Mouse (Mus musculus) brain, embryonic 14.5 days (tissue): ENCODE measurements at regions not wholly inside any gene's neighbourhood (a gene's known extent, or its start where the extent isn't known, plus 50 kb on each side); places are given as distances from the start of the nearest gene placed in this dataset.

Experiments used
- DNase-seq: peaks from one replicate; pipeline ENCODE4 v3.0.0-alpha.2; 2011; ENCODE audit warnings: low read depth
- CTCF ChIP-seq: fragments of 200-500 bp; IDR thresholded peaks from 2 replicates; pipeline ENCODE4 v1.5.1; 2012; ENCODE audit warnings: inconsistent platforms, mild to moderate bottlenecking, moderate library complexity, borderline replicate concordance; ENCODE audit not compliant: insufficient read depth, insufficient read length; ENCODE audit errors: extremely low read depth
- POLR2A ChIP-seq: fragments of 200-500 bp; IDR thresholded peaks from 2 replicates; pipeline ENCODE4 v1.6.1; 2012; ENCODE audit warnings: mild to moderate bottlenecking, inconsistent platforms, borderline replicate concordance; ENCODE audit not compliant: poor library complexity, insufficient read depth, insufficient read length, severe bottlenecking; ENCODE audit errors: extremely low read depth

DNA sequence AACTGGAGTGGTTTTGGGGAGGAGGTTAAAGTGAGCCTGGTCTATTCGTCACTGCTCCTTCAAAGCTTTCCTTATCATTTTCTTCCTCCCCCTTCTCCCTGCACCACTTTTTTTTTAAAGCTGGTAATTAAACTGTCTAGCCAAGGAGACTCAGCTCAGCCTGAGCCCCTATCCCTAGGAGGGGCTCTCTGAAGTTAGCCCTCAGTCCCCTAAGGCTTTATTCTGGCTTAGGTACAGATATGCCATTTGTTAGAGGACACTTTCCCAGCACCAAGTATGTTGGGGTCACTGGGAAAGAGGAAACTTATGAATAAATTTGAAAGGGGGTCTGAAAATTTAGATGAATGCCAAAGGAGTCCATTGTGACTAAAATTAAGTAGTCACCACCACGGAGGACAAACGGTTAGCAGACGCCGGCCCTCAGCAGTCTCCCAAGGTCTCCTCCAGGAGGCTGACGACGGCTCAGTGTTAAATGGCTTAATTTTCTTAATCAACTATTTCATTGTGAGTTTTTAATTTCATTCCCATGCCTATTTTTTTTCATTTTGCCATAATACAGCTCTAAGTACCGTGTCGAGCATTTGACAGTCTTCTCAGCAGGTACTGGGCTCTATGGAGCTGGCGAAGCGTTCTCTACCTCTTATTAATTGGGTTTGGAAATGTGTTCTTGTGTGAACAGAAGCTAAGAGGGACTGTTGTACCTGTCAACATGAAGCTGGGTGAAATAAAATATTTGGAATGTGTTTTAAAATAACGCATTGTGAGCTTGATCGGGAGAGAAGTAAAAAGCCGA, 370.6 kb upstream of the Cited2 start:
- TF ChIP-seq POLR2A = no peak
- TF ChIP-seq CTCF = no peak
- DNase-seq = peak; percentile 44

DNA sequence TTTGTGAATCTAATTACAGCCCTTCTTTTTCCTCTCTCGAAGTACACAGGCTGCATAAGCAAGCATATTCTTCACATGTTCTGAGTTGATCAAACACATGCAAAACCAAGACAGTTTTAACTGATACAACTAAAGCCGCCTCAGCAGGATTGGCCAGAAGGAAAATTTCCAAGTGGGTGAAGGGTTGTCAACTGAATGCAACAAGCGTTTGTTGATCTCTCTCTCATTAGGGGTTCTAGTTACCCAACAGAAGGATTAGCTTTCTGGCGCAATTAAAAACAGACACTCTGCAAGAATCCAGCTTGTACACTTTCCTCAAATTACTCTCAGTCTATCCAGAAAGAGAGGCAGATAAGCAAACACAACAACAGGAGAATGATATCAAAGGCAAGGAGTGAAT, 367.5 kb upstream of the Cited2 start:
- no peak for TF ChIP-seq POLR2A
- no peak for TF ChIP-seq CTCF
- DNase-seq = peak; percentile 65

DNA sequence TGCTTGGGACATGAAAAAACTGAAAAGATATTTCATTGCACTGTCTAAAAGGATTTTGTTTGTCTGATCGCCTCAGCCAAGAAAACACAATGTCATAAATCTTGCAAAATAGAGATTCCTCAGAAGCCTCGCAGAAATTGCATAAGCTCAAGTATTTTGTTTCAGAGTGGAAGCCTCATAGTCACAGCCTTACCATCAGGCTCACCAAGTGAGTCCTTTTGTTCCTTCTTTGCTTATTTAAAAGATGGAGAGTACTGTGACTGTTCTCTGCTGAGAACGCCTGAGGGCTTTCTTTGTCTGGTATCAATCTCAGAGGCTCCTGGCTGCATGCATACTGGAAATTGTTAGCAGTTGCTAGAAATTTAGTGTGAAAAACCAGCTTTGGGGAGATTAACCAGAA, 367.0 kb upstream of the Cited2 start:
- peak; percentile 62 for DNase-seq
- TF ChIP-seq POLR2A (no peak), CTCF (no peak)

DNA sequence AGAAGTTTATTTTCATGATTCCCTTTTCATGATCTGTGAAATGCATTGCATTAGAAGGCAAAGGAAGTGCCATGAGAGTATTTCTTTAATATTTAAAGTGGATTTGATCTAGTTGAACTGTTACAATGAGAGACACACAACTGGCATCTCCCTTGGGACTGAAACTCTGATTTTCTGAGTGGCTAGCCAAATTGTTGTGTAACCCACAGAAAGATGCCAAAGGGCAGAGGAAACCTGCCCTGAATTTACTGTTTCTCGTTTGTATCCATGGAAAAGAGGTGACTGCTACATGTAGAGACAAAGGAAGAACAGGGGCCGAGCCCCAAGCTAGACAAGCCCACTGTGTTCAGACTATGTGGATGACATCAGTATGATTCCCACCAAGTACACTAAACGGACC, 360.4 kb upstream of the Cited2 start:
- no peak for DNase-seq
- TF ChIP-seq POLR2A (no peak), CTCF (no peak)

DNA sequence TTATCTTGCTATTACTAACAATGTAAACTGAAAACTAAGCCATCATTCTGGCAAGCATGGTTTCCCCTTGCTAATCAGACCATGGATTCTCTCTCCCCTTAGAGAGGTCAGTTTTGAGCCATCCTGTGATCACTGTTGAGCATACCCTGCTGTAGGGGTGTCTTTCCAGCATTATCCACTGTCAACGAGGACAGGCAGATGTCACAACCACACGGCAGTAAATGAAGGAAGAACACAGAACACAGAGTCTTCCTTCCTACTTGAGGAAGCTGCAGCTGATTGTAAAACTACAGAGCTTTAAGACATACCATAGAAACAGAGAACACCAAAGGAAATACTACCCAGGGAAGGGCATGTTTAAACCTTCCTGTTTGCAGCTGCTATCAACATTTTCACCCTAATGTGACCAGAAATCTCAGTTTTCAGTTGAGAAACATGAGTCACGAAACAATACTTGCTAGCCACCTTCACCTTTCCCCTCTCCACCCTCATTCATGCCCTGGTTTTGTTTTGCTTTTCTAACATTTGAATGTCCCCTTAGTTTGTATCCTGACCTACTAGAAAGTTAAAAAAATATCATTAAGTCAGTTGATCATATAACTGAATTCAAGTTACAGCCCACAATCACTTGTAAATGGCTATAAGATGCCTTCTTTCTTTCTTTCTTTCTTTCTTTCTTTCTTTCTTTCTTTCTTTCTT, 356.8 kb upstream of the Cited2 start:
- no peak for DNase-seq
- TF ChIP-seq POLR2A (no peak), CTCF (no peak)

DNA sequence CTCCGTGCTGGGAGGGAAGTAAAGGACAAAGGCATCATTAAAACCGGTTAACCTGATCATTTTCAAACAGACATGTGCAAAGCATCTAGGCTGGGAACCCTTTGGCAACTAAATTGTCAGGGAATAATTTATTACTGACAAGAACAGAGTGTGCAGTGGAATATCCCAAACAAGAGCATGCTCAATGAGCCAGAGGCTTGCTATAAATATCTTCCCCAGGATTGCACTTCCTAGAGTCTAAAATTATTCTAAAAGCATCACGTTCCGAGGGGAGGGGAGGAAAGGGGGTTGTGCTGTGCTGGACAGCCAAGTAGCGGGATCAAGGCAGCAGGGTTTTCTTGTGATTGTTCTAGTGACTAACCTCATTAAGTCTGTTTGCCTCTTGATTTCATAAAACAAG, 356.0 kb upstream of the Cited2 start:
- no peak for TF ChIP-seq POLR2A
- TF ChIP-seq CTCF = no peak
- peak; percentile 63 for DNase-seq

DNA sequence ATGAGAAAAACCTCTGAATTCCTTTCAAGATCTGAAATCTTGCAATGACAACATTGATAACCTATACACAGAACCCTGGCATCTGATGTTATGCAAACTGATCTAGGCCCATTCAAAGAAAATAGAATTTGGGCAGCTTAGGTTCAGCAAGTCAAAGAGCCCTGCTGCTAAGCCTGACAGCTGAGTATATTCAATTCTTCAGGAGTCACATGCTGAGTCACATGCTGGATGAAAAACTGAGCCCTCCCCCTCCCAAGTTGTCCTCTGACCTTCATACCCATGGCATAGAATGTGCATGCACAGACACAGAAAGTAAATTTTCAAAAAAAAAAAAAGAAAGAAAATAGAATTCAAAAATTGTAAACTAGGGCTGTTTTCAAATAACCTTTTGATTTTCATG, 355.6 kb upstream of the Cited2 start:
- TF ChIP-seq POLR2A = no peak
- TF ChIP-seq CTCF = no peak
- DNase-seq = peak; percentile 19

DNA sequence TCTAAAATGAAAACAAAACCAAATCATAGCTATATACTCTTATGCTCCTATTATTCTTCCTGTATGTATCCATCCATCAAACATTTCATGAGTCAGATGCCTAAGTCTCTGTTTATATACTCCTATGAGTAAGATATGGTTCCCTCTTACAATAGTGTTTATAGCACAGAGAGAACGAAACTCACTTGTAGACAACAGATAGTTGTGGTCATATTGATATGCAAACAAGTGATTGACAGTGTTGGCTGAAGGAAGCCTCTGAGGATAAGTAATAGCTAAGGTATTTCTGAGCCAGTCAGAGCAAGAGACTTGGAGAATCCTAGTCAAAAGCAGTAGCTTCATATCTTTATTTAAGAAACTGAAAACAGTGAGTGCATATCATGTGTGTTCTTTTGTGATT, 354.4 kb upstream of the Cited2 start:
- DNase-seq = no peak
- TF ChIP-seq POLR2A (no peak), CTCF (no peak)

DNA sequence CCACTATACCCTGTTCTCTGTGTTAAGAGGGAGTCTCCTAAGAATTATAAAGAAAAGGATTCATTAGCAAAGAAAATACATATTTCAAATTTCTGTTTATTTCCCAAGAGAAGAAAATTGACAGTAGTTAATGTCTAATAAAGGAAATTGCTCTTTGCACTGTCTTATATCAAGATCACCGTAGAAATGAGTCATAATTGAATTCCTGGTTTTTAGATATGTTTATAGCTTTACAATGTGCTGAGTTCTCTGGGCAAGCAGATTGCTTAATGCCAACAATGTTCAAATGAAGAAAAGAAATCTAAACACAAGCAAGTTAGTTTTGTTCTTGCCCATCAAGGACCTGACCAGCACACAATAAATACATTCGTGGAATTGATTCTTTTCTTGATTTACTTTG, 350.1 kb upstream of the Cited2 start:
- no peak for DNase-seq
- TF ChIP-seq POLR2A (no peak), CTCF (no peak)

DNA sequence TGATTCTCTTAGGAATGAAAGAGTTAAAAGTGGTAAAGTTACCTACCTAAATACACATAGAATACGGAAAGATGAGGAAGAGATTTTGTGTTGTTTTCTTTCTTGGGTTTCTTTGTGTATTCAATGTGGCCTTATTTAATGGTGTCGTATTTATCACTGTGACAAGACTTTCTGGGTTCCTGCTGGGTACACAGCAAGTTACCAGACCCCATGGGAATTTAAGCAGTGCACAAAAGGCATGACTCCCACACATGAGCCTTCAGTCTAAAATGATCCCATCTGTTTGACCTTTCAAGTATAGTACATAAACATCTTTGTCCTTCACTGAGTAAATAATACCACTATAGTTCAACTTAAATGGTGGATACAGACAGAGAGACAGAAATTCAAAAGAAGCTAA, 349.0 kb upstream of the Cited2 start:
- TF ChIP-seq CTCF (no peak), POLR2A (no peak)
- no peak for DNase-seq

DNA sequence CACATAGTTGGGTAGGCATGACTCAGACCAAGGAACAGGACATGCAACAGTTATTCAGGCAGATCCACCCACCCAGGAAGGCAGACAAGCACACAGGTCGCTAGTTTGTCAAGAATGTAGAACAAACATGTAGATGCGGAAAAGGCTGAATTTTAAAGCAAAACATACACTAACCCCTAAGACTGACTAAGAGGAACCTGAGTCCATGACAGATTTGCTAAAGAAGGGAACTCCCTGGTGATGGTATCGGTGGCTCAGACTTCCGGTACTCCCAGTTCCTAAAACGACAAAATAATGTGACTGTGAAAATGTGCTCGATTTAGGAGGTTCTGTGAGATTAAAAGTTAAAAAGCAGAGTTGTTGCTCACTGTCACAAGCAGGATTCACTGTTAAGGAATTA, 340.0 kb upstream of the Cited2 start:
- no peak for TF ChIP-seq POLR2A
- no peak for TF ChIP-seq CTCF

DNA sequence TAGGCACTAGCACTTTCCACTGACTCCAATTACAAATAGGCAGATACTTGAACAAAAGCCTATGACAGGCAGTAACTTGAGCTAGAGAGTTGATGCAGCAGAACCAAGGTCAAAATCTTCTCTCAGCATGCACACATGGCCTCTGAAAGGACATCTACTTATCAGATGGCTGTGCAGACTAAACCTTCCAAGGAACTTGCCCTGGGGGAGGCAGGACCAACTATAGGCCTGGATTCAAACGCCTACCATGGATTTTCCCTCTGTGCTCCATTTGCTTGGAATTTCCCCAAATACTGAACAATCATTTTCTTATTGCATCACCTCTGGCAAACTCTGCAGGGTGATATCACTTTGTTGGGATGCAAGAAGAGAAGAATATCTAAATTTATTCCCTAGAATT, 337.8 kb upstream of the Cited2 start:
- no peak for TF ChIP-seq CTCF
- no peak for TF ChIP-seq POLR2A
- DNase-seq = peak; percentile 58

More for the DNA sequence above, 340.0 kb upstream of the Cited2 start:
- DNase-seq = no peak

DNA sequence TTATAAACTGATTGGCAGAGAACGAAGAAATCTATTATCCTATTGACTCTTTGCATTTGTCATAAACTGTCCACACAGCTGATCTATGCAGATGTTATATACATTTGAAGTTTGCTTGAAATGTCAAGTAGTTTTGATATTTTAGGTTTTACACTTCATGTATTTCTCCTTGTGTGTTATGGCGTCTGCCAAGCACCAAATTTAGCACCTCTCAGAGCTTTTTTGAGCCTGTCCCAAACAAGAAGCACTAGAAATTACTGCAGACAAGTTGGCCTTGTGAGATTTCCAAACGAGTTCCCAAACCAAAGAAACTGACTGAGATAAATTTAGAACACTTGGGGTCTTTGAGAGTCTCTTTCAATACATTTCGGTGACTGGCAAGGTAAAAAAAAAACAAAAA, 335.7 kb upstream of the Cited2 start:
- no peak for DNase-seq
- TF ChIP-seq POLR2A = no peak
- TF ChIP-seq CTCF = no peak
